Mouse (Mus musculus) monocyte, adult 5-6 weeks (primary cell): ENCODE results near the gene Lamtor2. TPM values are rescaled to one million over a fixed set of nuclear protein-coding genes. Genes with fewer than 3 reads are reported as not detected.

Source experiments
- ATAC-seq: fragments of 153-309, 156-312 bp; replicated peaks from 2 replicates; pipeline ENCODE4 v1.8.0; 2017; ENCODE audit warnings: mild to moderate bottlenecking; ENCODE audit not compliant: low TSS enrichment, insufficient number of reproducible peaks, severe bottlenecking, poor library complexity, low FRiP score
- total RNA-seq: library from RNA; stranded (forward); fragments of 200-1000, 200-491, 200-594 nt; gene quantifications from 3 replicates; pipeline ENCODE4 v1.2.3, GENCODE M21; 2017

The Lamtor2 gene
- total RNA-seq, 1 experiment from 2014 or later = 61.5 TPM

- no peak for ATAC-seq
These were observed 20.6 kb downstream of the Lamtor2 start, which contains the start of gene Mex3a for GRCm38 (mm10) chr3:88532299-88532674. TSS of gene Mex3a (plus strand) at chr3:88532395.

GRCm38 (mm10) chr3:88531348-88532298, 21.3 kb downstream of the Lamtor2 start:
- ATAC-seq = peak; percentile 37

GRCm38 (mm10) chr3:88530082-88530864, 22.6 kb downstream of the Lamtor2 start:
- ATAC-seq = no peak

GRCm38 (mm10) chr3:88529204-88530000, 23.5 kb downstream of the Lamtor2 start:
- no peak for ATAC-seq

- no peak for ATAC-seq
These were observed 24.2 kb downstream of the Lamtor2 start for GRCm38 (mm10) chr3:88528646-88529045.

- no peak for ATAC-seq
These were observed 25.3 kb downstream of the Lamtor2 start for GRCm38 (mm10) chr3:88527565-88527964.

- peak; percentile 90 for ATAC-seq
These were observed 26.4 kb downstream of the Lamtor2 start for GRCm38 (mm10) chr3:88526157-88527131.

GRCm38 (mm10) chr3:88525021-88525420, 27.9 kb downstream of the Lamtor2 start:
- no peak for ATAC-seq

- ATAC-seq = no peak
These were observed 29.8 kb downstream of the Lamtor2 start for GRCm38 (mm10) chr3:88523027-88523426.

GRCm38 (mm10) chr3:88521803-88522331, 31.0 kb downstream of the Lamtor2 start:
- peak; percentile 66 for ATAC-seq

- no peak for ATAC-seq
These were observed 31.7 kb downstream of the Lamtor2 start for GRCm38 (mm10) chr3:88521156-88521555.

GRCm38 (mm10) chr3:88520078-88520477, 32.8 kb downstream of the Lamtor2 start:
- no peak for ATAC-seq

- ATAC-seq = no peak
These were observed 34.5 kb downstream of the Lamtor2 start for GRCm38 (mm10) chr3:88518411-88518810.

GRCm38 (mm10) chr3:88516407-88516806, 36.5 kb downstream of the Lamtor2 start:
- ATAC-seq = no peak

- ATAC-seq = no peak
These were observed 37.8 kb downstream of the Lamtor2 start for GRCm38 (mm10) chr3:88515095-88515386.

GRCm38 (mm10) chr3:88514231-88515094, 38.4 kb downstream of the Lamtor2 start:
- ATAC-seq = no peak
